Mouse (Mus musculus) adrenal gland (tissue): ENCODE results near the gene Ccpg1.

Experiments used
- intact Hi-C: fragments of 180-260 bp; cut with DNase I; formaldehyde crosslinking; loops from one replicate; pipeline ENCODE4 v1.15.1; 2025

Ccpg1 gene

GRCm38 (mm10) chr9:72991420-72991819, 6.2 kb downstream of the Ccpg1 start:
- intact Hi-C loops: no loop called here

GRCm38 (mm10) chr9:72992576-72992975, 7.3 kb downstream of the Ccpg1 start:
- intact Hi-C loops: no loop called here

GRCm38 (mm10) chr9:72996167-72996566, 10.9 kb downstream of the Ccpg1 start:
- intact Hi-C loops: no loop called here

GRCm38 (mm10) chr9:72996806-72997205, 11.6 kb downstream of the Ccpg1 start:
- intact Hi-C loops: no loop called here

- intact Hi-C loops: no loop called here
Observed at GRCm38 (mm10) chr9:73000487-73000886, 15.3 kb downstream of the Ccpg1 start.

- intact Hi-C loops: no loop called here
Observed at GRCm38 (mm10) chr9:73001314-73002011, 16.2 kb downstream of the Ccpg1 start.

GRCm38 (mm10) chr9:73002177-73002576, 16.9 kb downstream of the Ccpg1 start:
- intact Hi-C loops: no loop called here

- intact Hi-C loops: no loop called here
Observed at GRCm38 (mm10) chr9:73004076-73004475, 18.8 kb downstream of the Ccpg1 start.

GRCm38 (mm10) chr9:73005106-73005505, 19.9 kb downstream of the Ccpg1 start:
- intact Hi-C loops: no loop called here

- intact Hi-C loops: no loop called here
Observed at GRCm38 (mm10) chr9:73006175-73006574, 20.9 kb downstream of the Ccpg1 start.

- intact Hi-C loops: no loop called here
Observed at GRCm38 (mm10) chr9:73008384-73008783, 23.2 kb downstream of the Ccpg1 start.

GRCm38 (mm10) chr9:73012629-73013028, 27.4 kb downstream of the Ccpg1 start:
- intact Hi-C loops: no loop called here

GRCm38 (mm10) chr9:73014724-73015123, 29.5 kb downstream of the Ccpg1 start:
- intact Hi-C loops: no loop called here

GRCm38 (mm10) chr9:73019841-73020240, 34.6 kb downstream of the Ccpg1 start:
- intact Hi-C loops: no loop called here

- intact Hi-C loops: no loop called here
Observed at GRCm38 (mm10) chr9:73020566-73021097, 35.4 kb downstream of the Ccpg1 start.

GRCm38 (mm10) chr9:73025818-73026636, 40.8 kb downstream of the Ccpg1 start:
- intact Hi-C loops: no loop called here

GRCm38 (mm10) chr9:73030443-73030842, 45.2 kb downstream of the Ccpg1 start:
- intact Hi-C loops: no loop called here

GRCm38 (mm10) chr9:73031421-73031820, 46.2 kb downstream of the Ccpg1 start:
- intact Hi-C loops: no loop called here

GRCm38 (mm10) chr9:73033406-73033805, 48.2 kb downstream of the Ccpg1 start:
- intact Hi-C loops: no loop called here

GRCm38 (mm10) chr9:73039222-73039945, 54.2 kb downstream of the Ccpg1 start:
- intact Hi-C loops: no loop called here

- intact Hi-C loops: loop anchor here (5.0 kb wide), 1 partner anchor 73 kb away; no protein-coding TSS in a partner anchor
Observed at GRCm38 (mm10) chr9:73040080-73040479, 54.9 kb downstream of the Ccpg1 start, which contains the start of gene Pigb. Gene Pigb (minus strand): TSS chr9:73040378.
